Mouse (Mus musculus) midbrain, postnatal 0 days (tissue): ENCODE measurements at regions not wholly inside any gene's neighbourhood (a gene's known extent, or its start where the extent isn't known, plus 50 kb on each side); places are given as distances from the start of the nearest gene placed in this dataset.

Experiments
- ATAC-seq: fragments of 200-750 bp; cut with Nextera tagmentation; 2 replicates; pipeline ENCODE4 v1.8.0; 2017; ENCODE audit warnings: moderate number of reproducible peaks, mild to moderate bottlenecking, moderate TSS enrichment, moderate library complexity; ENCODE audit not compliant: low FRiP score
- DNase-seq: peaks from one replicate; pipeline ENCODE4 v3.0.0-alpha.2; 2015; ENCODE audit warnings: low spot score
- H3K27ac ChIP-seq: fragments of 300-500 bp; sonication (generic); 2 replicates; pipeline ENCODE4 v1.5.1; 2014; ENCODE audit warnings: low read depth, mild to moderate bottlenecking, low read length, mixed read lengths
- H3K27me3 ChIP-seq: fragments of 300-500 bp; sonication (generic); 2 replicates; pipeline ENCODE4 v1.6.1; 2014; ENCODE audit warnings: low read length, control low read depth, mixed read lengths; ENCODE audit not compliant: insufficient read depth
- H3K36me3 ChIP-seq: fragments of 300-500 bp; sonication (generic); 2 replicates; pipeline ENCODE4 v1.6.1; 2014; ENCODE audit warnings: low read length, control low read depth, mixed read lengths; ENCODE audit not compliant: insufficient read depth
- H3K4me1 ChIP-seq: fragments of 300-500 bp; sonication (generic); 2 replicates; pipeline ENCODE4 v1.6.1; 2014; ENCODE audit warnings: mild to moderate bottlenecking, control low read depth, antibody characterized with exemption, low read length, mixed read lengths; ENCODE audit not compliant: insufficient read depth
- H3K4me2 ChIP-seq: fragments of 300-500 bp; sonication (generic); 2 replicates; pipeline ENCODE4 v1.6.1; 2014; ENCODE audit warnings: low read depth, mild to moderate bottlenecking, low read length, mixed read lengths; ENCODE audit not compliant: poor library complexity, severe bottlenecking
- H3K4me3 ChIP-seq: fragments of 300-500 bp; sonication (generic); 2 replicates; pipeline ENCODE4 v1.5.1; 2014; ENCODE audit warnings: low read depth, mild to moderate bottlenecking, low read length, moderate library complexity
- H3K9ac ChIP-seq: fragments of 300-500 bp; sonication (generic); replicated peaks from 2 replicates; pipeline ENCODE4 v1.6.1; 2014; ENCODE audit warnings: mild to moderate bottlenecking, low read length, moderate library complexity, mixed read lengths; ENCODE audit not compliant: poor library complexity, severe bottlenecking
- H3K9me3 ChIP-seq: fragments of 300-500 bp; sonication (generic); 2 replicates; pipeline ENCODE4 v1.6.1; 2016; ENCODE audit warnings: low read length, control low read depth
- CTCF ChIP-seq: IDR thresholded peaks from 2 replicates; pipeline ENCODE4 v1.5.1; 2016; ENCODE audit warnings: antibody characterized with exemption, mild to moderate bottlenecking
- WGBS: fragments of 180-500 bp; shearing (Covaris S2); extraction: QIAGEN DNeasy Blood & Tissue Kit; methylation state at CpG from one replicate; pipeline ENCODE4 v1.1.7; 2014; 5-methylcytosine and 5-hydroxymethylcytosine counted together

- TF ChIP-seq CTCF: no peak
- H3K4me2 ChIP-seq: no peak overlapping the region
- no peaks in the 10 kb centered on the region for H3K4me1 ChIP-seq
- 75% methylated on average over 4 of the region's 4 CpGs for WGBS
- H3K4me3 ChIP-seq: no peak overlapping the region
- no peaks in the 10 kb centered on the region for H3K36me3 ChIP-seq
- DNase-seq: no peak
- H3K27me3 ChIP-seq: no peaks in the 10 kb centered on the region
- ATAC-seq: no peak
- H3K9ac ChIP-seq: no peak overlapping the region
- H3K27ac ChIP-seq: no peak overlapping the region
- H3K9me3 ChIP-seq: no peaks in the 10 kb centered on the region
These were observed 824.9 kb upstream of the 2610301B20Rik start for GRCm38 (mm10) chr4:10049411-10049810.

DNA sequence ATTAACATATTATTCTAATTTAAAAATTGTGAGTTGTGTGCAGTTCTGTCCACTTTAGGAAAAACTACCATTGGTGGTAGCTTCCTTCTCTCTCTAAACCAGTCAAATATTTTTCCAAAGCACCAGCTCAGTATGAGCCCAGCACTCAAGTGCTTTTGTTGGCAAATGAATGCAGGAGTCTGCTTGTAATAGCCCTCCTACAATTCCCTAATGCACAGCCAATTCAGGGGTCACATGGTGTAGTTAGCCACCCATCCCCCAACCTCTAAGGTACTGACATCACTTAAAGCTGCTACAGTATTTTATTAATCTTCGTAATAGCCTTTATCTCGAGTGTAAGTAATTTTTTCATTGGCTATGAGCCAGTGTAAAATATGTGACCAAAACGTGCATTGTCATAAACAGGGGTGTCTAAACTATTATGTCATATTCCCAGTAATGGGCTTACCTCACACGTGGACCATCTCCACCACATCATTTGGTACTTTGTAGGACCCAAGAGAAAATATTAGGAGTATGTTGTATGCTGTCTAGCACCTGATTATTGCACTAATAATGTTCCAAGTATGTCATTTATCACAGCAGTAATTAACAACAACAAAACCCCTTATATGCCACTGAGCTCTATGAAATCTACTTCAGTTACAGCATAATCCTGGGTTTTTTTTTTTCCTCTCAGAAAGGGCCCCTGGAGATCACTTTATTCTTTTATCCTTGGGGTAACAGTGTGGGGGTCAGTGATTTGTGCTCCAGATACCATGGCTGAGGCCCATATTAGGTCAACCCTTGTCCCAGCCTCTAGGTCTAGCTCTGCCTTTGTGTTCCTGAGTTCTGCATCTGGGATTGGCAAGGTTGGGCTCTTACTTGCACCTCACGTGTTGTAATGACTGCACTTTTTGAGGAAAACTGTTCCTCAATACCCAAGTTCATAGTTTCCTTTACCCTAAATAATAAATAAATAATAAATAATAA, 822.7 kb upstream of the 2610301B20Rik start:
- Histone ChIP-seq H3K4me2 (no peak overlapping the region), H3K36me3 (no peaks in the 10 kb centered on the region), H3K27ac (no peak overlapping the region), H3K27me3 (no peaks in the 10 kb centered on the region), H3K9me3 (no peaks in the 10 kb centered on the region), H3K4me1 (no peaks in the 10 kb centered on the region), H3K9ac (no peak overlapping the region), H3K4me3 (no peak overlapping the region)
- 67% methylated on average over 5 of the region's 5 CpGs for WGBS
- ATAC-seq: peak; percentile 48; the same call in 1 of the 2 replicates
- no peak for TF ChIP-seq CTCF
- peak; percentile 37 for DNase-seq

GRCm38 (mm10) chr4:10052869-10053268, 821.4 kb upstream of the 2610301B20Rik start:
- Histone ChIP-seq H3K27ac (no peak overlapping the region), H3K9me3 (no peaks in the 10 kb centered on the region), H3K4me3 (no peak overlapping the region), H3K36me3 (no peaks in the 10 kb centered on the region), H3K9ac (no peak overlapping the region), H3K4me2 (no peak overlapping the region), H3K4me1 (no peaks in the 10 kb centered on the region), H3K27me3 (no peaks in the 10 kb centered on the region)
- ATAC-seq (no peak), DNase-seq (peak; percentile 12)
- no peak for TF ChIP-seq CTCF

DNA sequence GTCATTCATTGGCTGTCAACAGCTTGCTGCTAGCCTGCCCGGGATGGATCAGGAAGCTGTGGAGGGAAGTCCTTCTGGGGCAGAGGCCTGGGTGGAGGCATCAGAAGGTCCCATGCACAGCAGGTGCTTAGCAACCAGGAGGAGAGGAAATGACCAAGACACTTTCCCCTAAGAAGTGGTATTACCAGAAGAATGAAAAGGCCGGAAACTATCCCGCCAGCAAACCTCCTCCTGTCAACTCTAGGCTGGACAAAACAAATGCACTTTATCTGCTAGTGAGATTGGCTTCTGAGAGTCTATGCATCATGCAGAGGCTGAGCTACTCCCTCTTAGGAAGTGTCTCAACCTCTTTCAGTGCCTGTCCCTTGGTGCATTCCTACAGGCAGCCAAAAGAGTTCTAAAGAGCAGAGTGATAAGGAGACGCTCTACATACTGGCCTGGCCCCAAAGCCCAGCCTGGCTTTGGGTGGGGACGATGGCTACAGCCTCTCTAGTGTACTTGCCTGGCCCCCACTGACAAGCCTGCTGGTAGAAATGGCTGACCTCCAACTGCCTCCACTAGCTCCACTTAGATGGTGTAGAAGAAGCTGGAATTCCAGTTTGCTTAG, 801.7 kb upstream of the 2610301B20Rik start:
- no peak for TF ChIP-seq CTCF
- Histone ChIP-seq H3K9ac (no peak overlapping the region), H3K27me3 (no peaks in the 10 kb centered on the region), H3K4me1 (no peaks in the 10 kb centered on the region), H3K27ac (no peak overlapping the region), H3K4me2 (no peak overlapping the region), H3K4me3 (no peak overlapping the region), H3K36me3 (no peaks in the 10 kb centered on the region), H3K9me3 (no peaks in the 10 kb centered on the region)
- DNase-seq: no peak
- WGBS: 84% methylated on average over 5 of the region's 5 CpGs
- no peak for ATAC-seq

DNA sequence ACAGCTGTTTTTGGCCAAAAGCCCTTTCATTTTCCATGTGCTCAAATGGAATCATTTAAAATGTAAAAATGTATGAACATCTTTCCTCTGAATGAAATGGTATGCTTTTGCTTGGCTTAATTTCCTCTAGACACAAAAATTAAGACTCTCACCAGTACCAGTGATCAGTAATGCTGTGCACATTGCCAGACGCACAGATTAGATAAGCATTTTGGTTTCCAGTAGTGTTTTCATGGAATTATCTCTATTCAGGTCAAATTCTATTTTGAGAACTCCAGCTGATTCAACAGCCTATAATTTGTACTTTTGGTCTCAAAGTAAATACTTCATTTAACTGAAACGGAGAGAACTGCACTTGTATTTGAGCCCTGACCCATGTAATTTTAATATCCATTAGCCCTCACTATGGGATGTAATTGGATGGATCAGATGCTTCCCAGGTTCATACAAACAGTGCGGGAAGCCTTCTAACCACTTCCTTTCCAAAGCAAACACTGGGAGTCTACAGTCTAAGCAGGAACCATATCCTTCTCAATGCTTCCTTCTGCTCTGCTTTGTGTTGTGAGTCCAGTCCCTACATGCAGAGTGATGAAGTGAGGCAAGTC, 794.6 kb upstream of the 2610301B20Rik start:
- no peak for TF ChIP-seq CTCF
- H3K36me3 ChIP-seq: no peaks in the 10 kb centered on the region
- no peak for ATAC-seq

GRCm38 (mm10) chr4:10114831-10115230, 759.5 kb upstream of the 2610301B20Rik start:
- TF ChIP-seq CTCF: no peak
- Histone ChIP-seq H3K27ac (no peak overlapping the region), H3K9me3 (no peaks in the 10 kb centered on the region), H3K4me3 (no peak overlapping the region), H3K4me2 (no peak overlapping the region), H3K4me1 (peaks cover 3% of the 10 kb centered on the region; the same call in 1 of the 2 replicates), H3K27me3 (no peaks in the 10 kb centered on the region), H3K36me3 (no peaks in the 10 kb centered on the region), H3K9ac (no peak overlapping the region)
- no peak for ATAC-seq
- DNase-seq: no peak
- 50% methylated on average over 4 of the region's 4 CpGs for WGBS

More for the DNA sequence above, 794.6 kb upstream of the 2610301B20Rik start:
- no peaks in the 10 kb centered on the region for H3K4me1 ChIP-seq
- H3K9me3 ChIP-seq: no peaks in the 10 kb centered on the region
- H3K27me3 ChIP-seq: no peaks in the 10 kb centered on the region
- 63% methylated on average over 3 of the region's 3 CpGs for WGBS
- H3K27ac ChIP-seq: no peak overlapping the region
- no peak for DNase-seq
- H3K4me2 ChIP-seq: no peak overlapping the region
- no peak overlapping the region for H3K9ac ChIP-seq
- H3K4me3 ChIP-seq: no peak overlapping the region
